In genomic region chr15:79287091-79287490, GRCm38 (mm10) we compare ENCODE assay signal across 31 mouse cellular contexts. TPM values are rescaled to one million over a fixed set of nuclear protein-coding genes. Genes with fewer than 3 reads are reported as not detected.
DNase-seq lines count a peak whose midpoint lies in the region; ATAC-seq and TF ChIP-seq lines count a peak whose summit lies in the region.
"Had no signal": no experiment of that assay in that cellular context is flagged by ENCODE, and none has a peak within 500 bp of the region (broad histone marks: within the 10 kb centered on the region; RNA-seq: fewer than 3 reads in every experiment).

No protein-coding gene starts in this region.

- no peaks in the 10 kb centered on the region for H3K36me3 ChIP-seq in intestine, embryonic 15.5 days
- H3K36me3 ChIP-seq in intestine, postnatal 0 days (ENCODE audit: control insufficient read depth, insufficient read depth) = peaks cover 22% of the 10 kb centered on the region; the same call in 1 of the 2 replicates
- H3K36me3 ChIP-seq in kidney, embryonic 15.5 days = peaks cover 19% of the 10 kb centered on the region
- H3K36me3 ChIP-seq in forebrain, embryonic 14.5 days (ENCODE audit: control insufficient read depth, insufficient read depth, low read length) = peaks cover 8% of the 10 kb centered on the region; the same call in 1 of the 2 replicates
- H3K36me3 ChIP-seq: hindbrain, embryonic 15.5 days had no signal

- no peak for TF ChIP-seq CTCF in intestine, postnatal 0 days (IDR thresholded peaks at IDR 0.05; ENCODE audit: low read depth)

- ATAC-seq in intestine, embryonic 15.5 days = no peak
- ATAC-seq in intestine, postnatal 0 days = no peak
- peak; percentile 44; the same call in 1 of the 2 replicates for ATAC-seq in kidney, embryonic 15.5 days (replicated peaks; ENCODE audit: low FRiP score)
- ATAC-seq in forebrain, embryonic 14.5 days = no peak
- ATAC-seq: activated CD4-positive, CD25-positive, alpha-beta regulatory T cell, adult 4 months; forebrain, embryonic 13.5 days; inflammation-experienced regulatory T-cells, adult 6 months; lung, postnatal 0 days had no signal

- H3K27ac ChIP-seq in intestine, embryonic 15.5 days = 0 out of 2 replicates have a peak overlapping the region, but pooled peaks have one; percentile 57
- H3K27ac ChIP-seq in intestine, postnatal 0 days (ENCODE audit: low read depth, low read length) = peak overlapping the region; percentile 86; the same call in 1 of the 2 replicates
- H3K27ac ChIP-seq in kidney, embryonic 15.5 days = peak overlapping the region; percentile 87
- H3K27ac ChIP-seq in forebrain, embryonic 14.5 days (ENCODE audit: low read depth, low read length) = no peak overlapping the region
- H3K27ac ChIP-seq: forebrain, embryonic 13.5 days; hindbrain, embryonic 10.5 days; hindbrain, embryonic 15.5 days; left cerebral cortex, adult 2 months; limb, embryonic 13.5 days; midbrain, embryonic 12.5 days; neural tube, embryonic 12.5 days had no signal

- peak; percentile 31 to 82 for DNase-seq in kidney, postnatal 25 days
- no peak for DNase-seq in thymus, postnatal 0 days (ENCODE audit: low spot score)
- no peak for DNase-seq in forebrain, embryonic 14.5 days (ENCODE audit: low spot score)
- no peak for DNase-seq in retina, postnatal 1 day
- DNase-seq: adrenal gland, adult 8-10 months; cerebellum, adult 8-10 months; cerebellum, postnatal 25 days; lung, adult 18-20 months; lung, postnatal 4 days; right cerebral cortex, postnatal 4 days; thymus, adult 2 months; thymus, postnatal 4 days had no signal

- peaks cover 21% of the 10 kb centered on the region; the same call in 1 of the 2 replicates for H3K4me1 ChIP-seq in intestine, embryonic 15.5 days (replicated peaks)
- peaks cover 18% of the 10 kb centered on the region; the same call in 1 of the 2 replicates for H3K4me1 ChIP-seq in intestine, postnatal 0 days (replicated peaks; ENCODE audit: control insufficient read depth, insufficient read depth, low read length)
- H3K4me1 ChIP-seq in kidney, embryonic 15.5 days = peaks cover 31% of the 10 kb centered on the region
- no peaks in the 10 kb centered on the region for H3K4me1 ChIP-seq in forebrain, embryonic 14.5 days (ENCODE audit: control insufficient read depth, insufficient read depth, low read length)
- H3K4me1 ChIP-seq: forebrain, embryonic 13.5 days; hindbrain, embryonic 15.5 days; limb, embryonic 13.5 days; megakaryocyte, embryonic 14.5 days; midbrain, embryonic 12.5 days; neural tube, embryonic 12.5 days had no signal

- H3K4me3 ChIP-seq in intestine, embryonic 15.5 days (replicated peaks) = no peak overlapping the region
- H3K4me3 ChIP-seq in intestine, postnatal 0 days (ENCODE audit: low read depth, low read length) = no peak overlapping the region
- H3K4me3 ChIP-seq in kidney, embryonic 15.5 days (replicated peaks) = no peak overlapping the region
- H3K4me3 ChIP-seq in forebrain, embryonic 14.5 days (ENCODE audit: low read depth, low read length) = no peak overlapping the region
- H3K4me3 ChIP-seq: forebrain, embryonic 13.5 days; hindbrain, embryonic 10.5 days; hindbrain, embryonic 15.5 days; left cerebral cortex, adult 2 months; limb, embryonic 13.5 days; megakaryocyte, embryonic 14.5 days; midbrain, embryonic 12.5 days; myocyte; neural tube, embryonic 12.5 days had no signal

- H3K27me3 ChIP-seq in intestine, embryonic 15.5 days (replicated peaks) = no peaks in the 10 kb centered on the region
- no peaks in the 10 kb centered on the region for H3K27me3 ChIP-seq in intestine, postnatal 0 days (replicated peaks; ENCODE audit: control insufficient read depth, insufficient read depth, low read length)
- H3K27me3 ChIP-seq in kidney, embryonic 15.5 days = no peaks in the 10 kb centered on the region
- no peaks in the 10 kb centered on the region for H3K27me3 ChIP-seq in forebrain, embryonic 14.5 days (replicated peaks; ENCODE audit: control insufficient read depth, insufficient read depth, low read length)
- H3K27me3 ChIP-seq: forebrain, embryonic 13.5 days; hindbrain, embryonic 15.5 days; limb, embryonic 13.5 days; midbrain, embryonic 12.5 days; neural tube, embryonic 12.5 days had no signal

- no peak overlapping the region for H3K9ac ChIP-seq in intestine, embryonic 15.5 days
- H3K9ac ChIP-seq in intestine, postnatal 0 days (ENCODE audit: low read depth, low read length) = peak overlapping the region; percentile 22; the same call in 1 of the 2 replicates
- no peak overlapping the region for H3K9ac ChIP-seq in kidney, embryonic 15.5 days
- H3K9ac ChIP-seq in forebrain, embryonic 14.5 days (ENCODE audit: low read length) = no peak overlapping the region
- H3K9ac ChIP-seq: forebrain, embryonic 13.5 days; hindbrain, embryonic 15.5 days; limb, embryonic 13.5 days; midbrain, embryonic 12.5 days; neural tube, embryonic 12.5 days had no signal

- no peaks in the 10 kb centered on the region for H3K9me3 ChIP-seq in intestine, embryonic 15.5 days
- no peaks in the 10 kb centered on the region for H3K9me3 ChIP-seq in intestine, postnatal 0 days (ENCODE audit: control insufficient read depth)
- H3K9me3 ChIP-seq in kidney, embryonic 15.5 days (replicated peaks) = no peaks in the 10 kb centered on the region
- no peaks in the 10 kb centered on the region for H3K9me3 ChIP-seq in forebrain, embryonic 14.5 days (replicated peaks; ENCODE audit: control insufficient read depth, low read length)
- H3K9me3 ChIP-seq: forebrain, embryonic 13.5 days; hindbrain, embryonic 10.5 days; hindbrain, embryonic 15.5 days; limb, embryonic 13.5 days; megakaryocyte, embryonic 14.5 days; midbrain, embryonic 12.5 days; neural tube, embryonic 12.5 days had no signal

- 91% methylated on average over 7 of the region's 7 CpGs for WGBS in intestine, embryonic 15.5 days
- WGBS in intestine, postnatal 0 days = 79% methylated on average over 7 of the region's 7 CpGs
- WGBS in kidney, embryonic 15.5 days = 92% methylated on average over 7 of the region's 7 CpGs
- 84% methylated on average over 7 of the region's 7 CpGs for WGBS in forebrain, embryonic 14.5 days

- H3K4me2 ChIP-seq in intestine, embryonic 15.5 days (replicated peaks) = peak overlapping the region; percentile 11; the same call in 1 of the 2 replicates
- peak overlapping the region; percentile 62 for H3K4me2 ChIP-seq in intestine, postnatal 0 days (replicated peaks; ENCODE audit: low read depth)
- H3K4me2 ChIP-seq in kidney, embryonic 15.5 days = no peak overlapping the region
- H3K4me2 ChIP-seq in forebrain, embryonic 14.5 days (ENCODE audit: low read length) = no peak overlapping the region
- H3K4me2 ChIP-seq: forebrain, embryonic 13.5 days; heart, embryonic 11.5 days; hindbrain, embryonic 15.5 days; limb, embryonic 13.5 days; liver, embryonic 11.5 days; midbrain, embryonic 12.5 days; neural tube, embryonic 12.5 days had no signal

RNA-seq across cellular contexts. Expression of gene Baiap2l2, which starts 1.8 kb away (rescaled TPM):
- 12.3 and 14.7 TPM in 2 replicates for polyA plus RNA-seq in intestine, embryonic 15.5 days (2015; fragmentation: Nextera tagmentation; extraction: Ambion mirVana)
- polyA plus RNA-seq in intestine, postnatal 0 days (2015; fragmentation: Nextera tagmentation; extraction: Ambion mirVana) = 19.3 and 21.3 TPM in 2 replicates
- 13.4 and 14.3 TPM in 2 replicates for polyA plus RNA-seq in kidney, embryonic 15.5 days (2015; fragmentation: Nextera tagmentation; extraction: Ambion mirVana)
- 0.81 and 0.90 TPM in 2 replicates for polyA plus RNA-seq in thymus, postnatal 0 days (2015; fragmentation: Nextera tagmentation; extraction: Ambion mirVana)
- polyA plus RNA-seq in forebrain, embryonic 14.5 days (2014; fragmentation: Nextera tagmentation; extraction: Ambion mirVana) = 1.4 and 2.6 TPM in 2 replicates

RNA-seq across cellular contexts. Expression of gene Slc16a8, which starts 32.5 kb away (rescaled TPM):
- 0.16 TPM in 1 of 2 replicates, not detected in the other for polyA plus RNA-seq in intestine, embryonic 15.5 days (2015; fragmentation: Nextera tagmentation; extraction: Ambion mirVana)
- 0.12 TPM in 1 of 2 replicates, not detected in the other for polyA plus RNA-seq in intestine, postnatal 0 days (2015; fragmentation: Nextera tagmentation; extraction: Ambion mirVana)
- 0.12 and 0.26 TPM in 2 replicates for polyA plus RNA-seq in kidney, embryonic 15.5 days (2015; fragmentation: Nextera tagmentation; extraction: Ambion mirVana)
- not detected in 2 replicates for polyA plus RNA-seq in thymus, postnatal 0 days (2015; fragmentation: Nextera tagmentation; extraction: Ambion mirVana)
- 0.60 and 0.83 TPM in 2 replicates for polyA plus RNA-seq in forebrain, embryonic 14.5 days (2014; fragmentation: Nextera tagmentation; extraction: Ambion mirVana)
- polyA plus RNA-seq: activated CD4-positive, CD25-positive, alpha-beta regulatory T cell, adult 4 months; embryonic facial prominence, embryonic 11.5 days; inflammation-experienced regulatory T-cells, adult 6 months; spleen, adult 2 months had no signal

RNA-seq across cellular contexts. Expression of gene Pla2g6, which starts 41.1 kb away (rescaled TPM):
- polyA plus RNA-seq in intestine, embryonic 15.5 days (2015; fragmentation: Nextera tagmentation; extraction: Ambion mirVana) = 20.2 and 21.6 TPM in 2 replicates
- polyA plus RNA-seq in intestine, postnatal 0 days (2015; fragmentation: Nextera tagmentation; extraction: Ambion mirVana) = 17.4 and 22.1 TPM in 2 replicates
- polyA plus RNA-seq in kidney, embryonic 15.5 days (2015; fragmentation: Nextera tagmentation; extraction: Ambion mirVana) = 16.9 and 17.7 TPM in 2 replicates
- polyA plus RNA-seq in thymus, postnatal 0 days (2015; fragmentation: Nextera tagmentation; extraction: Ambion mirVana) = 12.8 and 15.2 TPM in 2 replicates
- 14.0 and 18.9 TPM in 2 replicates for polyA plus RNA-seq in forebrain, embryonic 14.5 days (2014; fragmentation: Nextera tagmentation; extraction: Ambion mirVana)

RNA-seq across cellular contexts. Expression of gene Gm49486, which starts 57.9 kb away (rescaled TPM):
- 0.27 and 0.35 TPM in 2 replicates for polyA plus RNA-seq in intestine, embryonic 15.5 days (2015; fragmentation: Nextera tagmentation; extraction: Ambion mirVana)
- 0.14 and 0.30 TPM in 2 replicates for polyA plus RNA-seq in intestine, postnatal 0 days (2015; fragmentation: Nextera tagmentation; extraction: Ambion mirVana)
- polyA plus RNA-seq in kidney, embryonic 15.5 days (2015; fragmentation: Nextera tagmentation; extraction: Ambion mirVana) = 0.67 and 0.74 TPM in 2 replicates
- polyA plus RNA-seq in thymus, postnatal 0 days (2015; fragmentation: Nextera tagmentation; extraction: Ambion mirVana) = 0.07 and 0.35 TPM in 2 replicates
- 0.69 and 0.98 TPM in 2 replicates for polyA plus RNA-seq in forebrain, embryonic 14.5 days (2014; fragmentation: Nextera tagmentation; extraction: Ambion mirVana)
- polyA plus RNA-seq: inflammation-experienced regulatory T-cells, adult 6 months; spleen, adult 2 months had no signal

RNA-seq across cellular contexts. Expression of gene Pick1, which starts 58.1 kb away (rescaled TPM):
- 44.2 and 50.1 TPM in 2 replicates for polyA plus RNA-seq in intestine, embryonic 15.5 days (2015; fragmentation: Nextera tagmentation; extraction: Ambion mirVana)
- polyA plus RNA-seq in intestine, postnatal 0 days (2015; fragmentation: Nextera tagmentation; extraction: Ambion mirVana) = 21.9 and 24.6 TPM in 2 replicates
- polyA plus RNA-seq in kidney, embryonic 15.5 days (2015; fragmentation: Nextera tagmentation; extraction: Ambion mirVana) = 45.5 and 49.8 TPM in 2 replicates
- 18.2 and 21.9 TPM in 2 replicates for polyA plus RNA-seq in thymus, postnatal 0 days (2015; fragmentation: Nextera tagmentation; extraction: Ambion mirVana)
- 36.9 and 45.3 TPM in 2 replicates for polyA plus RNA-seq in forebrain, embryonic 14.5 days (2014; fragmentation: Nextera tagmentation; extraction: Ambion mirVana)

Comparison
In these comparisons a context has a peak if more than half of its experiments do, and no peak if none do; other contexts are left out.
1. H3K4me2 ChIP-seq: peak in intestine, embryonic 15.5 days (single experiment) and intestine, postnatal 0 days (single experiment); none in kidney, embryonic 15.5 days (single experiment) and forebrain, embryonic 14.5 days (single experiment).
2. DNase-seq: peak in kidney, postnatal 25 days (2 of 2); none in thymus, postnatal 0 days (single experiment), forebrain, embryonic 14.5 days (single experiment) and retina, postnatal 1 day (single experiment).